27 mouse cellular contexts compared by ENCODE assay signal in genomic region chr1:131721989-131722388, GRCm38 (mm10). TPM values are rescaled to one million over a fixed set of nuclear protein-coding genes. Genes with fewer than 3 reads are reported as not detected.
"Had no signal": no experiment of that assay in that cellular context is flagged by ENCODE, and none has a peak within 500 bp of the region (broad histone marks: within the 10 kb centered on the region; RNA-seq: fewer than 3 reads in every experiment).

No protein-coding gene starts in this region.

- H3K9me3 ChIP-seq: heart, embryonic 10.5 days; heart, embryonic 13.5 days; heart, embryonic 15.5 days; hindbrain, embryonic 10.5 days; hindbrain, embryonic 12.5 days; intestine, embryonic 15.5 days; limb, embryonic 10.5 days; limb, embryonic 12.5 days; liver, embryonic 13.5 days had no signal

- H3K27ac ChIP-seq: heart, embryonic 10.5 days; heart, embryonic 13.5 days; heart, embryonic 15.5 days; hindbrain, embryonic 10.5 days; hindbrain, embryonic 12.5 days; hindbrain, embryonic 14.5 days; intestine, embryonic 15.5 days; layer of hippocampus, adult 2 months; left cerebral cortex, adult 2 months; limb, embryonic 10.5 days; limb, embryonic 12.5 days; liver, embryonic 13.5 days had no signal

- ATAC-seq: hindbrain, embryonic 16.5 days; inflammation-experienced regulatory T-cells, adult 6 months; intestine, embryonic 15.5 days; intestine, postnatal 0 days had no signal

- H3K4me3 ChIP-seq: heart, embryonic 10.5 days; heart, embryonic 13.5 days; heart, embryonic 15.5 days; hindbrain, embryonic 10.5 days; hindbrain, embryonic 12.5 days; intestine, embryonic 15.5 days; layer of hippocampus, adult 2 months; left cerebral cortex, adult 2 months; limb, embryonic 10.5 days; limb, embryonic 12.5 days; liver, embryonic 13.5 days had no signal

- H3K4me2 ChIP-seq: heart, embryonic 13.5 days; heart, embryonic 15.5 days; hindbrain, embryonic 12.5 days; hindbrain, embryonic 14.5 days; intestine, embryonic 15.5 days; limb, embryonic 12.5 days; liver, embryonic 11.5 days; liver, embryonic 13.5 days had no signal

- H3K36me3 ChIP-seq: heart, embryonic 10.5 days; heart, embryonic 13.5 days; heart, embryonic 15.5 days; hindbrain, embryonic 10.5 days; hindbrain, embryonic 12.5 days; intestine, embryonic 15.5 days; limb, embryonic 10.5 days; limb, embryonic 12.5 days; liver, embryonic 13.5 days had no signal

- H3K27me3 ChIP-seq: heart, embryonic 13.5 days; heart, embryonic 15.5 days; hindbrain, embryonic 12.5 days; intestine, embryonic 15.5 days; limb, embryonic 12.5 days; liver, embryonic 13.5 days had no signal

- DNase-seq: gastrocnemius, postnatal 36 days; heart, adult 18-20 months; heart, postnatal 36 days; kidney, adult 18-20 months; kidney, adult 8-10 months; kidney, postnatal 10 days; kidney, postnatal 4 days; liver; liver, embryonic 13.5 days had no signal

- H3K4me1 ChIP-seq: intestine, embryonic 15.5 days; limb, embryonic 12.5 days; liver, embryonic 13.5 days had no signal

- H3K9ac ChIP-seq: heart, embryonic 13.5 days; heart, embryonic 15.5 days; hindbrain, embryonic 12.5 days; hindbrain, embryonic 14.5 days; intestine, embryonic 15.5 days; limb, embryonic 12.5 days; liver, embryonic 13.5 days had no signal

RNA-seq across cellular contexts. Expression of gene Slc26a9, which starts 21.8 kb away (rescaled TPM):
- total RNA-seq: gastrocnemius, adult 8-10 months; gastrocnemius, postnatal 36 days; granulocyte monocyte progenitor cell, adult 5-6 weeks; heart, postnatal 14 days; heart, postnatal 36 days had no signal
- polyA plus RNA-seq: inflammation-experienced regulatory T-cells, adult 6 months; limb, embryonic 10.5 days; limb, embryonic 12.5 days; liver, embryonic 11.5 days; liver, embryonic 13.5 days had no signal
